Mouse (Mus musculus) splenic B cell, adult 2 months (primary cell): ENCODE results near the gene BC037034.
A peak's percentile ranks its signal among the peaks of the same experiment; 100 is the strongest.

ENCODE experiments used
- DNase-seq: peaks from one replicate; pipeline ENCODE4 v3.0.0-alpha.2; 2011; ENCODE audit warnings: low read depth, low spot score
- H3K27me3 ChIP-seq: 2 replicates; pipeline ENCODE4 v1.6.1; 2012; ENCODE audit warnings: mild to moderate bottlenecking, low read length, moderate library complexity, mixed read lengths; ENCODE audit not compliant: control insufficient read depth, poor library complexity, insufficient read depth, severe bottlenecking
- H3K36me3 ChIP-seq: 2 replicates; pipeline ENCODE4 v1.6.1; 2012; ENCODE audit warnings: mild to moderate bottlenecking, low read length, moderate library complexity, mixed read lengths; ENCODE audit not compliant: control insufficient read depth, poor library complexity, insufficient read depth, severe bottlenecking

The BC037034 gene

GRCm38 (mm10) chr5:138272409-138272923 lies 8.6 kb upstream of the BC037034 start, which contains the start of gene Gal3st4:
Gal3st4 (minus strand) TSS chr5:138272840.
- no peaks in the 10 kb centered on the region for H3K36me3 ChIP-seq
- H3K27me3 ChIP-seq, result no peaks in the 10 kb centered on the region
- DNase-seq, result no peak

GRCm38 (mm10) chr5:138271232-138271631 lies 7.4 kb upstream of the BC037034 start:
- Histone ChIP-seq H3K27me3 (no peaks in the 10 kb centered on the region), H3K36me3 (no peaks in the 10 kb centered on the region)
- no peak for DNase-seq

GRCm38 (mm10) chr5:138268980-138269379 lies 5.1 kb upstream of the BC037034 start:
- no peak for DNase-seq
- H3K36me3 ChIP-seq, result no peaks in the 10 kb centered on the region
- no peaks in the 10 kb centered on the region for H3K27me3 ChIP-seq

- DNase-seq, result no peak
- H3K36me3 ChIP-seq, result no peaks in the 10 kb centered on the region
- no peaks in the 10 kb centered on the region for H3K27me3 ChIP-seq
Measured at GRCm38 (mm10) chr5:138267114-138267513, 3.3 kb upstream of the BC037034 start.

GRCm38 (mm10) chr5:138265712-138266111 lies 1.9 kb upstream of the BC037034 start:
- H3K27me3 ChIP-seq, result no peaks in the 10 kb centered on the region
- peaks cover 6% of the 10 kb centered on the region for H3K36me3 ChIP-seq
- DNase-seq, result no peak

- H3K36me3 ChIP-seq, result peaks cover 6% of the 10 kb centered on the region
- no peaks in the 10 kb centered on the region for H3K27me3 ChIP-seq
- no peak for DNase-seq
Measured at GRCm38 (mm10) chr5:138264207-138264578, 360 bp upstream of the BC037034 start.

- DNase-seq, result no peak
- H3K36me3 ChIP-seq, result peaks cover 11% of the 10 kb centered on the region
Measured at GRCm38 (mm10) chr5:138262582-138263240, 1.1 kb downstream of the BC037034 start.

GRCm38 (mm10) chr5:138262001-138262400 lies 1.8 kb downstream of the BC037034 start:
- no peaks in the 10 kb centered on the region for H3K27me3 ChIP-seq
- H3K36me3 ChIP-seq, result peaks cover 11% of the 10 kb centered on the region
- DNase-seq, result no peak

More at GRCm38 (mm10) chr5:138262582-138263240, 1.1 kb downstream of the BC037034 start:
- H3K27me3 ChIP-seq, result no peaks in the 10 kb centered on the region

- H3K27me3 ChIP-seq, result no peaks in the 10 kb centered on the region
- no peak for DNase-seq
- peaks cover 11% of the 10 kb centered on the region for H3K36me3 ChIP-seq
Measured at GRCm38 (mm10) chr5:138260834-138261233, 3.0 kb downstream of the BC037034 start.

- Histone ChIP-seq H3K36me3 (peaks cover 11% of the 10 kb centered on the region), H3K27me3 (no peaks in the 10 kb centered on the region)
- DNase-seq, result no peak
Measured at GRCm38 (mm10) chr5:138260051-138260450, 3.8 kb downstream of the BC037034 start.

GRCm38 (mm10) chr5:138258993-138259392 lies 4.8 kb downstream of the BC037034 start:
- no peaks in the 10 kb centered on the region for H3K27me3 ChIP-seq
- DNase-seq, result no peak
- H3K36me3 ChIP-seq, result peaks cover 11% of the 10 kb centered on the region

GRCm38 (mm10) chr5:138258542-138258941 lies 5.3 kb downstream of the BC037034 start:
- Histone ChIP-seq H3K36me3 (peaks cover 11% of the 10 kb centered on the region), H3K27me3 (no peaks in the 10 kb centered on the region)
- DNase-seq, result no peak

GRCm38 (mm10) chr5:138258078-138258477 lies 5.8 kb downstream of the BC037034 start:
- DNase-seq, result no peak
- Histone ChIP-seq H3K27me3 (no peaks in the 10 kb centered on the region), H3K36me3 (peaks cover 11% of the 10 kb centered on the region)

GRCm38 (mm10) chr5:138257585-138257978 lies 6.3 kb downstream of the BC037034 start:
- H3K27me3 ChIP-seq, result no peaks in the 10 kb centered on the region
- peaks cover 11% of the 10 kb centered on the region for H3K36me3 ChIP-seq
- no peak for DNase-seq

GRCm38 (mm10) chr5:138256966-138257584 lies 6.8 kb downstream of the BC037034 start:
- DNase-seq, result peak; percentile 59
- no peaks in the 10 kb centered on the region for H3K27me3 ChIP-seq
- H3K36me3 ChIP-seq, result peaks cover 11% of the 10 kb centered on the region
